Mouse (Mus musculus): ENCODE results near the gene Lgals3bp. TPM values are rescaled to one million over a fixed set of nuclear protein-coding genes. Genes with fewer than 3 reads are reported as not detected.

Lgals3bp gene
- polyA plus RNA-seq, 1 experiment from 2014 or later, result 4.4 TPM

DNA sequence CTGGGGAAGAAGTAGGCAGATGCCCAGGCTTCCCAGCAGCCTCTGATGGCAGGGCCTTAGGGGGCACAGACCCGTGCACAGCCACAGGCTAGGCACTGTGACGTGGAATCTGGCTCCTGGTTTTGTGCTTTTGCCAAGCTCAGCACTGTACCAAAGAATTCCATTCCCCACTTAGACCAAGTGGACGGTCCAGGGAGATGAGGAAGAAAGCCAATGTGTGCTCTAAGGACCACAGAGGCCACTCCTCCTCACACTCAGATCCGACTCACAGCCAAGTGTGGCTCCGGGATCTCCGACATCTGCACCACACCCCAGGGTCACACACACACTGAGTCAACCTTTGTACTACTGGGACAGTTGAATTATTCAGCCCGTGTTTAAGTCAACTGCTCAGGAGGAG, 14.2 kb upstream of the Lgals3bp start:
- WGBS, result 70% methylated on average over 7 of the region's 7 CpGs
- Histone ChIP-seq H3K27me3 (ENCODE audit: control insufficient read depth, insufficient read depth, low read depth, low read length) (no peaks in the 10 kb centered on the region), H3K36me3 (ENCODE audit: control insufficient read depth, insufficient read depth, low read length) (peaks cover 2% of the 10 kb centered on the region; the same call in 1 of the 2 replicates)

DNA sequence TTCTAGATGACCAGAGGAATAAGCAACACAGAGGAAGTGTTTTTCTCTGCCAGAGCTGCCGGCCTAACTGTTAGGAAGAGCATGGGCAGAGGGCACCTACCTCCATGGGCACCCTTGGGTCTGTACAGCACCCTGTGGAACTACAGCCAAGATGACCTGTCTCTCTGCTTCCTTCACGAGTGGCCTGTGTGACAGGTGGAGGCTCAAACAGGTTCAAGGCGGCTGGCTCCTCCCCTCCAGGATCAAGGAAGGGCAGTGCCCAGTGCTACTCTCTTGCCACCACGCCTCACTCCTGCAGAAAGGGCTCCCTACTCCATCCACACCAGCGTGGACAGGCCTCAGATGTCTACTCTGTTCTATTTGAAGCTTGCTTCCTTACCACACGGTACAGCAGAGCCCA, 13.7 kb upstream of the Lgals3bp start:
- no peak overlapping the region for H3K27ac ChIP-seq (ENCODE audit: low read length)
- no peaks in the 10 kb centered on the region for H3K27me3 ChIP-seq (ENCODE audit: control insufficient read depth, insufficient read depth, low read depth, low read length)
- peaks cover 24% of the 10 kb centered on the region for H3K4me1 ChIP-seq (ENCODE audit: control insufficient read depth, insufficient read depth, low read length)
- H3K4me2 ChIP-seq (ENCODE audit: low read length), result no peak overlapping the region
- WGBS, result 89% methylated on average over 6 of the region's 6 CpGs
- peaks cover 4% of the 10 kb centered on the region; the same call in 1 of the 2 replicates for H3K36me3 ChIP-seq (ENCODE audit: control insufficient read depth, insufficient read depth, low read length)
- no peak for ATAC-seq
- no peak overlapping the region for H3K9ac ChIP-seq (ENCODE audit: low read depth, low read length)
- no peaks in the 10 kb centered on the region for H3K9me3 ChIP-seq (replicated peaks; ENCODE audit: control insufficient read depth, low read length, poor library complexity, severe bottlenecking)
- H3K4me3 ChIP-seq (ENCODE audit: low read depth, low read length), result no peak overlapping the region

More for the DNA sequence above, 14.2 kb upstream of the Lgals3bp start:
- H3K4me1 ChIP-seq (ENCODE audit: control insufficient read depth, insufficient read depth, low read length), result peaks cover 24% of the 10 kb centered on the region
- no peak overlapping the region for H3K27ac ChIP-seq (ENCODE audit: low read length)
- no peaks in the 10 kb centered on the region for H3K9me3 ChIP-seq (replicated peaks; ENCODE audit: control insufficient read depth, low read length, poor library complexity, severe bottlenecking)
- no peak overlapping the region for H3K4me2 ChIP-seq (ENCODE audit: low read length)
- no peak overlapping the region for H3K9ac ChIP-seq (ENCODE audit: low read depth, low read length)
- no peak for ATAC-seq
- no peak overlapping the region for H3K4me3 ChIP-seq (ENCODE audit: low read depth, low read length)

DNA sequence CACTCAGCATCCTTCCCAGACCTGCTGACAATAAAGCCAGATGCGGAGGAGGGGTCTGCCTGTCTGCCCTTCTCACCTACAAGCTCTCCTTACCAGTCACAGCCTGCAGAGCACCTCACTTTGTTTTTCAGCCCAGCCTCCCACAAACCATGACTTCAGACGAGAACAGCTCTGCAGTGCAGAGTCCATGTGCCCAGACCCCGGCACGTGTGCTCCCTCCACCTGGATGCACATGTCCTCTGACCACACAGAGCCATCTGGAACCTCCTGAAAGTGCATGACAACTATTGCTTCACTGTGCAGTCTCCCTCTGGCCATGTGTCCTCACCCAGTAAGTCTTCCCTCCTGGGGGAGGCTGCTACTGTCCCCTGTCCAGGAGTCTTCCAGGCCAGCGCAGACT, 12.4 kb upstream of the Lgals3bp start:
- H3K4me1 ChIP-seq (ENCODE audit: control insufficient read depth, insufficient read depth, low read length), result peaks cover 21% of the 10 kb centered on the region
- no peak overlapping the region for H3K27ac ChIP-seq (ENCODE audit: low read length)
- WGBS, result 97% methylated on average over 5 of the region's 5 CpGs
- no peak overlapping the region for H3K9ac ChIP-seq (ENCODE audit: low read depth, low read length)
- H3K4me3 ChIP-seq (ENCODE audit: low read depth, low read length), result no peak overlapping the region
- H3K9me3 ChIP-seq (replicated peaks; ENCODE audit: control insufficient read depth, low read length, poor library complexity, severe bottlenecking), result no peaks in the 10 kb centered on the region
- H3K27me3 ChIP-seq (ENCODE audit: control insufficient read depth, insufficient read depth, low read depth, low read length), result no peaks in the 10 kb centered on the region
- no peak overlapping the region for H3K4me2 ChIP-seq (ENCODE audit: low read length)
- peaks cover 4% of the 10 kb centered on the region; the same call in 1 of the 2 replicates for H3K36me3 ChIP-seq (ENCODE audit: control insufficient read depth, insufficient read depth, low read length)
- ATAC-seq, result no peak

DNA sequence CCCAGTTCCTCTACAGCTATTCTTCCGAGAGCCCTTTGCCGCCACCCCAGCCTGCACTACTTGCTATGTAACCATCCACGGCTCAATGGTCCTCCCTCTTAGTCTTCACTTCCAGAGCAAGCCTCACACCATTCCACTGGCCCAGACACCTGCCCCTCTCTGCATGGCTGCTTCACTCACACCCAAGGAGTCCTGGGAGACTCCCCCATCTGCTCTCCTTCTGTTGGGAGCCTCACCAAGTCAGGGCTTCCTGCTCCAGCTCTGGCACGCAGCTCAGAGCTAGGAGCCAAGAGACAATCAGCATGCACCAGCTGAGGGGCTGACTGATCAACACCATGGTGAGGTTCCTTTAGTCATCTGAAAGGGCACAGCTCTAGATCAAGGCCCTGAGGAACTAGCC, 11.2 kb upstream of the Lgals3bp start:
- no peaks in the 10 kb centered on the region for H3K27me3 ChIP-seq (ENCODE audit: control insufficient read depth, insufficient read depth, low read depth, low read length)
- no peak overlapping the region for H3K4me3 ChIP-seq (ENCODE audit: low read depth, low read length)
- peaks cover 13% of the 10 kb centered on the region for H3K36me3 ChIP-seq (ENCODE audit: control insufficient read depth, insufficient read depth, low read length)
- no peak overlapping the region for H3K27ac ChIP-seq (ENCODE audit: low read length)
- H3K4me1 ChIP-seq (ENCODE audit: control insufficient read depth, insufficient read depth, low read length), result peaks cover 17% of the 10 kb centered on the region
- H3K9ac ChIP-seq (ENCODE audit: low read depth, low read length), result no peak overlapping the region
- no peak for ATAC-seq
- 85% methylated on average over 4 of the region's 4 CpGs for WGBS
- H3K4me2 ChIP-seq (ENCODE audit: low read length), result no peak overlapping the region
- no peaks in the 10 kb centered on the region for H3K9me3 ChIP-seq (replicated peaks; ENCODE audit: control insufficient read depth, low read length, poor library complexity, severe bottlenecking)

DNA sequence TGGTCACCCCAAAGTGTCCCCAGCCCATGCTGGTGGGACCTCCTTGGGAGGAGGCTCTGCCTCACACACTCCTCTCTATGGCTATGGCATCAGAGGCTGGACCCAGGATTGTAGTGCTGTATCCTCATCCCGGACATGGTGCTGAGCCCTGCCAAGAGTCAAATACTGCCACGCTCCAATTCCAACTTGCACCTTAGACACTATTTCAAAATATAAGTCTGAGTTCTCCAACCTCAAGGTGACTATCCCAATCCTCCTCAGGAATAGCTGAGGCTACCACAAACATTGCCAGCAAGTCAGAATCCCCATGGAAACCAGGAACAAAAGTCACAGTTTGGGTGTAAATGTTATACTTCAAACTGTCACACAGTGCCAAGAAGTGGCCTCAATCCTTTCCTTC, 10.7 kb upstream of the Lgals3bp start:
- peaks cover 12% of the 10 kb centered on the region for H3K4me1 ChIP-seq (ENCODE audit: control insufficient read depth, insufficient read depth, low read length)
- no peak overlapping the region for H3K9ac ChIP-seq (ENCODE audit: low read depth, low read length)
- 94% methylated on average over 2 of the region's 2 CpGs for WGBS
- no peaks in the 10 kb centered on the region for H3K27me3 ChIP-seq (ENCODE audit: control insufficient read depth, insufficient read depth, low read depth, low read length)
- H3K4me3 ChIP-seq (ENCODE audit: low read depth, low read length), result no peak overlapping the region
- ATAC-seq, result no peak
- peaks cover 16% of the 10 kb centered on the region for H3K36me3 ChIP-seq (ENCODE audit: control insufficient read depth, insufficient read depth, low read length)
- no peak overlapping the region for H3K27ac ChIP-seq (ENCODE audit: low read length)
- no peaks in the 10 kb centered on the region for H3K9me3 ChIP-seq (replicated peaks; ENCODE audit: control insufficient read depth, low read length, poor library complexity, severe bottlenecking)
- no peak overlapping the region for H3K4me2 ChIP-seq (ENCODE audit: low read length)

DNA sequence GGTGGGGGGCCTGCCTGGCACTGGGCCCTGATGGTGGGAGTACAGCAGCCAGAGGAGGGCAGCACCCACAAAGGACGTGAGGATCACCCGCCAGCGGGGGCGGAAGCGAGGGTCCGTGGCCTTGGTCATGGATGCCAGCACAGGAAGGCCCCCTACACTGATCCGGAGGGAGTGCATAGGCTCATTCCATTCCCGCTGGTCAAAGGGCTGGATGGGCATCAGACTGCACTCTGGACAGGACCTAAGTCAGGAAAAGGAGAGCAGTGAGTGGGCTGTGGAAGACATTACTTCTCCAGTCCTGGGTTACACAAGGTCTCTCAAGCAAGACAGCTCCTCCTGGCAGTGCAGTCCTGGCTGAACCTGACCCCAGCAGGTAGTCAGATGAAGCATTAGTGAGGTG, 9.4 kb upstream of the Lgals3bp start:
- Histone ChIP-seq H3K4me2 (ENCODE audit: low read length) (no peak overlapping the region), H3K27ac (ENCODE audit: low read length) (no peak overlapping the region), H3K9ac (ENCODE audit: low read depth, low read length) (no peak overlapping the region), H3K36me3 (ENCODE audit: control insufficient read depth, insufficient read depth, low read length) (peaks cover 22% of the 10 kb centered on the region), H3K27me3 (ENCODE audit: control insufficient read depth, insufficient read depth, low read depth, low read length) (no peaks in the 10 kb centered on the region), H3K4me1 (ENCODE audit: control insufficient read depth, insufficient read depth, low read length) (no peaks in the 10 kb centered on the region), H3K9me3 (replicated peaks; ENCODE audit: control insufficient read depth, low read length, poor library complexity, severe bottlenecking) (no peaks in the 10 kb centered on the region), H3K4me3 (ENCODE audit: low read depth, low read length) (no peak overlapping the region)
- no peak for ATAC-seq
- WGBS, result 89% methylated on average over 8 of the region's 8 CpGs

DNA sequence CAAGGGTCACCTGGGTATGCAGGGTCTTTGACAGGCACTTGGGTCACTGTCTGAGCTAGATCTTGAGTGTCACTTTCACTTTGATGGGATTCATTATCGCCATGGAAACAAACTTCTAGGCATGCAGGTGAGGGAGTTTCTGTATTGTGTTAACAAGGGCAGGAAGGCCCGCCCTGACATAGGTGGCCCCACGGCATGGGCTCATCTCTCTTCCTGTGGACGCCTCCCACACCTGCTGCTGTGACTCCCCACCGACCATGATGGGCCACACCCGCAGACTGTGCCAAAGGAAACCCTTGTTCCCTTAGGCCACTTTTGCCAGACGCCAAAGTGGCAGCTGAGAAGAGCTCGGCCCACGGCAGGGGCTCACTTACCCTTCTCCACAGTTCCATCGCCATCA, 8.6 kb upstream of the Lgals3bp start:
- no peaks in the 10 kb centered on the region for H3K9me3 ChIP-seq (replicated peaks; ENCODE audit: control insufficient read depth, low read length, poor library complexity, severe bottlenecking)
- no peak overlapping the region for H3K9ac ChIP-seq (ENCODE audit: low read depth, low read length)
- peaks cover 22% of the 10 kb centered on the region for H3K36me3 ChIP-seq (ENCODE audit: control insufficient read depth, insufficient read depth, low read length)
- no peaks in the 10 kb centered on the region for H3K4me1 ChIP-seq (ENCODE audit: control insufficient read depth, insufficient read depth, low read length)
- H3K27ac ChIP-seq (ENCODE audit: low read length), result no peak overlapping the region
- no peak overlapping the region for H3K4me3 ChIP-seq (ENCODE audit: low read depth, low read length)
- H3K4me2 ChIP-seq (ENCODE audit: low read length), result no peak overlapping the region
- no peaks in the 10 kb centered on the region for H3K27me3 ChIP-seq (ENCODE audit: control insufficient read depth, insufficient read depth, low read depth, low read length)
- 90% methylated on average over 10 of the region's 10 CpGs for WGBS
- no peak for ATAC-seq

DNA sequence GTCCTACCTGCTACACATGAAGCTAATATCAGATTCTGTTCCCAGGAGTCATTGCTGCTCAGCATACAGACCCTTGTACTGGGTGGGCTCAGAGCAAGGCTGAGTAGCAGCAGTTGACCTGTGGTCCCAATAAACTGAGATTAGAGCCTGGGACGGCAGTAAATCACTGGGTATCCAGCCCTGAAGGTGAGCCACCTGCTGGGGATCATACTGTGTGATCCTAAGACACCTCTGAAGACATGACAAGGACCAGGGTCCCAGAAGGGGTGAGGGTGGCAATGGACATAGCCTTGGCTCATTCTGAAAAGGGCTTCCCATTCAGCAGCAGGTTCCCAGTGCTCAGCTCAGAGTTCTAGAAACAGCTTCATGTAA, 8.2 kb upstream of the Lgals3bp start:
- Histone ChIP-seq H3K9me3 (replicated peaks; ENCODE audit: control insufficient read depth, low read length, poor library complexity, severe bottlenecking) (no peaks in the 10 kb centered on the region), H3K9ac (ENCODE audit: low read depth, low read length) (no peak overlapping the region), H3K4me3 (ENCODE audit: low read depth, low read length) (no peak overlapping the region), H3K36me3 (ENCODE audit: control insufficient read depth, insufficient read depth, low read length) (peaks cover 22% of the 10 kb centered on the region), H3K27me3 (ENCODE audit: control insufficient read depth, insufficient read depth, low read depth, low read length) (no peaks in the 10 kb centered on the region), H3K27ac (ENCODE audit: low read length) (no peak overlapping the region), H3K4me2 (ENCODE audit: low read length) (no peak overlapping the region), H3K4me1 (ENCODE audit: control insufficient read depth, insufficient read depth, low read length) (no peaks in the 10 kb centered on the region)
- 83% methylated on average over 1 of the region's 1 CpGs for WGBS
- no peak for ATAC-seq

DNA sequence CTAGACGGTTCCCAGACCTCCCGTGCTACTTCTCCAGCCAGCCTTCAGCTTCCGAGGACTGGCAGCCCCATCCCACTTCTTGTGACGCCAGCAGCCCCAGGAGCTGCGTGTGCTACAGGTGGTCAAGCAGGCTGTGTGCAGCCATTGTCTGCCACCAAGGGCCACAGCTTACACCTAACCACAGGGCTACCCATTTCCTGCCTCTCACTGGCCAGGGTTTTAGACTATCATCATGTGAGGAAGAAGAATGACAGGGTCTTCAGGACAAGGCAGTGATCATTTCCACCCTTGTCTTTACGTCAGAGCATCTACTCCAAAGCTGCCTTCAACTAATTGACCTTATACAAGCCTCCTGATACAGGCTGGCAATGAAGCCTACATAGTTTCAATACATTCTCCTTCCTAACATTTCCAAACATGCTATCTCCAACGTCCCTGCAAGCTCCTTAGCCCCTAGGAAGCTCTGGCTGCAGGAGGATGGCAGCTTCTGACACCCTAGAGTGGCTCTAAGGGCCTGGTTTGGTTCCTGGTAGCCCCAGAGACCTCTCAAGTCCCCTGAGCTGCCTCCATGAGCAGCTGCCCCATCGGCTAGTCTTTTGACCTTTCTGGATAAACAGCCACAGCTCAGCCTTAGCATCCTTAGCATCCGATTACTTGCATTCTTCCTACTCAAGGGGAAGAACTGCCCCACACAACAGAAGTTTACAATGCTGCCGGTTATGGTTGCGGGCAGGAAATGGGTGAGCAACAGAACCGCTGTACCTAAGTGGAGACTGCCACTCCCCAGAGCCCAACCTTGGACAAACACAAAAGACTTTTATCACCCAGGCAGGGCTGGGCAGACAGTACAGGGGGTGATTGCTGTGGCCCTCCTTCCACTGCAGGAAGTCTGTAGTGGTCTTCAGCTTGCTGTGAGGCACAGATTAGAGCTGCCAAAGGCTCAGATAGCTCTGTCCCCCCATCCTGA, 7.5 kb upstream of the Lgals3bp start:
- 92% methylated on average over 12 of the region's 12 CpGs for WGBS
- no peak overlapping the region for H3K4me2 ChIP-seq (ENCODE audit: low read length)
- H3K27ac ChIP-seq (ENCODE audit: low read length), result no peak overlapping the region
- no peak overlapping the region for H3K4me3 ChIP-seq (ENCODE audit: low read depth, low read length)
- no peaks in the 10 kb centered on the region for H3K27me3 ChIP-seq (ENCODE audit: control insufficient read depth, insufficient read depth, low read depth, low read length)
- ATAC-seq, result no peak
- H3K4me1 ChIP-seq (ENCODE audit: control insufficient read depth, insufficient read depth, low read length), result no peaks in the 10 kb centered on the region
- H3K9me3 ChIP-seq (replicated peaks; ENCODE audit: control insufficient read depth, low read length, poor library complexity, severe bottlenecking), result no peaks in the 10 kb centered on the region
- peaks cover 22% of the 10 kb centered on the region for H3K36me3 ChIP-seq (ENCODE audit: control insufficient read depth, insufficient read depth, low read length)
- no peak overlapping the region for H3K9ac ChIP-seq (ENCODE audit: low read depth, low read length)
